Mouse (Mus musculus) urinary bladder, adult 18-20 months (tissue): ENCODE measurements around the gene Fam234b.

Experiments used
- DNase-seq, 2 experiments: peaks; one replicate each; pipeline ENCODE4 v3.0.0; 2022; ENCODE audit warnings: low spot score in 2 of 2, mixed read lengths in 2 of 2

Gene Fam234b

GRCm38 (mm10) chr6:135269626-135270025 is 71.8 kb downstream of the Fam234b start:
- no peak for DNase-seq

DNA sequence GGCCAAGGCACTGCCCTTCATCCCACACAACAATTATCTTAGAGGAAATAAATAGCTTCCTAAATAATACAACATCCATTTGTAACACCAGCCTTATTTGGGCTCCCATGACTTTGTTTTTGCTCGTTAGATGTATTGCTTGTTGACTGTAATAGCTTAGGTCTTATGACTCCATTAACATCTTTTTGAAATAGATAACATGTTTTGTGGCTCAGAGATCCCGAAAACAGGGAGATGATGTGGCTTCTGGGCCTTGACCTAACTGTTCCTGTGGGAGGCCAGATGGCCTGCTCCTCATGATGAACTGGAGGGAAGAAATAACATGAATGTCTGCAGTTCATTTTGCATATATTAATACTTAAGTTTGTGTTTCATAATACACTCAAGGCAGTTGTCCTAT is 74.0 kb downstream of the Fam234b start:
- no peak for DNase-seq

- no peak for DNase-seq
Observed at GRCm38 (mm10) chr6:135273066-135273465, 75.3 kb downstream of the Fam234b start.

DNA sequence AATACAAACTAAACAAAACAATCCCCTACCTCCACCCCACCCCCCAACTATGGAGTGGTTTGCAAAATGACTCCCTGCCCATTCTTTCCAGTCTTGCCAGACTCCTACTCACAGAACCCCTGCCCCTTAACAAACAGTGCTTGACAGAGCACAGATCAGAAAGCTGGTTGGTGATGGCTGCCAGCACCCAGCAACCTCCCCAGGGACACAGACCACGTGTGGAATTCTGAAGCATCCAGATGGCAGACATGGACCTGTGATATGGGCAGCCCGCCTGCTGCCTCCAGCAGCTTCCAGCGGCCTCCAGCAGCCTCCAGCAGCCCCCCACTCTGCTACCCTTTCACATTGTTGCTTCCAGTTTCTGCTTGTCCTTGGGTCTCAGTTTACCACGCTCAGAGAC is 77.5 kb downstream of the Fam234b start:
- no peak for DNase-seq

- DNase-seq = no peak
Observed at GRCm38 (mm10) chr6:135276474-135277295, 78.9 kb downstream of the Fam234b start.

- DNase-seq = no peak
Observed at GRCm38 (mm10) chr6:135278302-135278701, 80.5 kb downstream of the Fam234b start.

- DNase-seq = no peak
Observed at GRCm38 (mm10) chr6:135279286-135279685, 81.5 kb downstream of the Fam234b start.

DNA sequence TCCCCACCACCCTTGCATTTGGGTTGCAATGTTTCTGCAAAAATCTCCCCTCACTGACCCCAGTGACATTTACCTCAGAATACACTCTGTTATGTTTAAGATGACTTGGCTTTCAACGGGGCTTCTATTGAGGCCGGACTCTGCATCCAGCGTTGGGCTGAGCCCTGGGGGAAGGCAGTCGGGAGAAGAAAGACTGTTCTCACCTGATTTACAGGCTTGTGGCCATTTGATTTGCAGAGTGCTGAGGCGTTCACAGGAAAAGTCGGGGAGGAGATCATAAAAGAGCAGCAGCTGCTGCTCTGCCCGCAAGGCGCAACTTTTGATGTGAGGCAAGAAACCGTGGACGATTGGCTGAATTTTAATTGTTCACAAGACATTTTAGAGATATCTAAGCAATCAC is 82.1 kb downstream of the Fam234b start:
- DNase-seq = no peak

- no peak for DNase-seq
Observed at GRCm38 (mm10) chr6:135292391-135292790, 94.6 kb downstream of the Fam234b start.

- DNase-seq = no peak
Observed at GRCm38 (mm10) chr6:135294150-135294549, 96.4 kb downstream of the Fam234b start.
